Mouse (Mus musculus) cortical plate, adult 2 months (tissue): ENCODE results near the gene Mafg. TPM values are rescaled to one million over a fixed set of nuclear protein-coding genes. Genes with fewer than 3 reads are reported as not detected.

ENCODE experiments used
- H3K27ac ChIP-seq: fragments of 200-500 bp; 2 replicates; pipeline ENCODE4 v1.5.1; 2012; ENCODE audit warnings: low read length, control low read depth, inconsistent platforms; ENCODE audit not compliant: insufficient read depth
- H3K4me1 ChIP-seq: fragments of 200-500 bp; 2 replicates; pipeline ENCODE4 v1.6.1; 2011; ENCODE audit warnings: low read length; ENCODE audit not compliant: control insufficient read depth, insufficient read depth
- H3K4me3 ChIP-seq: fragments of 200-500 bp; 2 replicates; pipeline ENCODE4 v1.5.1; 2011; ENCODE audit warnings: mild to moderate bottlenecking, low read length, control low read depth; ENCODE audit not compliant: insufficient read depth
- CTCF ChIP-seq: fragments of 200-500 bp; IDR thresholded peaks from 2 replicates; pipeline ENCODE4 v1.5.1; 2011; ENCODE audit warnings: mild to moderate bottlenecking, control low read depth, low read length; ENCODE audit not compliant: insufficient read depth; ENCODE audit errors: extremely low read depth
- POLR2A ChIP-seq: fragments of 200-500 bp; IDR thresholded peaks from 2 replicates; pipeline ENCODE4 v1.6.1; 2011; ENCODE audit warnings: mild to moderate bottlenecking, low read length, control low read depth; ENCODE audit not compliant: insufficient read depth; ENCODE audit errors: extremely low read depth
- polyA plus RNA-seq: library from polyadenylated mRNA; depleted of rRNA; stranded (reverse); fragments of >200 nt; gene quantifications from 2 replicates; pipeline ENCODE4 v1.2.3, GENCODE M21; 2012

Mafg gene
- polyA plus RNA-seq, 1 experiment: 83.7 TPM

GRCm38 (mm10) chr11:120630881-120631725, 2.3 kb downstream of the Mafg start:
- no peak for TF ChIP-seq POLR2A
- TF ChIP-seq CTCF: no peak
- Histone ChIP-seq H3K4me3 (peak overlapping the region; percentile 67; the same call in 1 of the 2 replicates), H3K4me1 (peaks cover 13% of the 10 kb centered on the region), H3K27ac (peak overlapping the region; percentile 88)

- TF ChIP-seq POLR2A (no peak), CTCF (no peak)
- Histone ChIP-seq H3K4me3 (no peak overlapping the region), H3K27ac (peak overlapping the region; percentile 88), H3K4me1 (peaks cover 13% of the 10 kb centered on the region)
Measured at GRCm38 (mm10) chr11:120630401-120630871, 3.0 kb downstream of the Mafg start.

- Histone ChIP-seq H3K4me1 (peaks cover 16% of the 10 kb centered on the region), H3K4me3 (peak overlapping the region; percentile 23; the same call in 1 of the 2 replicates), H3K27ac (peak overlapping the region; percentile 88)
- TF ChIP-seq POLR2A (no peak), CTCF (no peak)
Measured at GRCm38 (mm10) chr11:120629911-120630310, 3.5 kb downstream of the Mafg start.

GRCm38 (mm10) chr11:120629341-120629730, 4.1 kb downstream of the Mafg start:
- Histone ChIP-seq H3K4me3 (peak overlapping the region; percentile 23; the same call in 1 of the 2 replicates), H3K27ac (peak overlapping the region; percentile 86), H3K4me1 (peaks cover 16% of the 10 kb centered on the region)
- TF ChIP-seq POLR2A (0 out of 2 replicates have a peak, but pooled peaks have one; percentile 36), CTCF (no peak)

GRCm38 (mm10) chr11:120628601-120629340, 4.6 kb downstream of the Mafg start:
- peaks cover 14% of the 10 kb centered on the region for H3K4me1 ChIP-seq

GRCm38 (mm10) chr11:120627468-120628300, 5.7 kb downstream of the Mafg start:
- TF ChIP-seq POLR2A: no peak
- TF ChIP-seq CTCF: no peak
- Histone ChIP-seq H3K4me3 (no peak overlapping the region), H3K4me1 (peaks cover 14% of the 10 kb centered on the region), H3K27ac (no peak overlapping the region)

More at GRCm38 (mm10) chr11:120628601-120629340, 4.6 kb downstream of the Mafg start:
- H3K4me3 ChIP-seq: no peak overlapping the region
- TF ChIP-seq CTCF: no peak
- no peak for TF ChIP-seq POLR2A
- no peak overlapping the region for H3K27ac ChIP-seq

- H3K27ac ChIP-seq: no peak overlapping the region
- TF ChIP-seq POLR2A: no peak
- no peak for TF ChIP-seq CTCF
- H3K4me3 ChIP-seq: no peak overlapping the region
- H3K4me1 ChIP-seq: peaks cover 13% of the 10 kb centered on the region
Measured at GRCm38 (mm10) chr11:120626785-120627467, 6.5 kb downstream of the Mafg start.

GRCm38 (mm10) chr11:120625152-120625775, 8.1 kb downstream of the Mafg start, which contains the start of gene Sirt7:
Gene Sirt7 (minus strand): TSS chr11:120625240.
- TF ChIP-seq CTCF (no peak), POLR2A (no peak)

More at GRCm38 (mm10) chr11:120625152-120625775, 8.1 kb downstream of the Mafg start, which contains the start of gene Sirt7:
- Histone ChIP-seq H3K4me3 (peak within 1 kb of the TSS; percentile 52), H3K27ac (peak within 1 kb of the TSS; percentile 41), H3K4me1 (peaks cover 4% of the 10 kb centered on the region)
